Mouse (Mus musculus): ENCODE data around the gene S100a1. TPM values are rescaled to one million over a fixed set of nuclear protein-coding genes. Genes with fewer than 3 reads are reported as not detected.

S100a1 gene
- 10 to 100 TPM; 91.9 to 92.5 TPM for total RNA-seq (2021)
- long read RNA-seq, experiment 1, transcript S100a1-201 (3 exons, 677 nt), result major isoform, 36 of 44 reads
- long read RNA-seq, experiment 1, partial matches to known transcripts, result 0 of 44 reads
- long read RNA-seq, experiment 1, other reads (novel, unspliced or antisense), result 8 of 44 reads
- long read RNA-seq, experiment 2, transcript S100a1-201 (3 exons, 677 nt), result major isoform, 85 of 94 reads
- long read RNA-seq, experiment 2, partial matches to known transcripts, result 2 of 94 reads
- long read RNA-seq, experiment 2, other reads (novel, unspliced or antisense), result 6 of 94 reads

GRCm38 (mm10) chr3:90513796-90514590, at the start of gene S100a1, which contains the start of gene S100a13:
Gene S100a1, minus strand, starts transcription at chr3:90514392.
Gene S100a13, plus strand, starts transcription at chr3:90514435.
- peak; percentile 37 to 55 for DNase-seq (ENCODE audit: low spot score in 2 of 2)

GRCm38 (mm10) chr3:90560008-90560628, 45.9 kb upstream of the S100a1 start, which contains the start of gene S100a3:
Gene S100a3, plus strand, starts transcription at chr3:90560578.
- no peak for DNase-seq (ENCODE audit: low spot score in 2 of 2)

GRCm38 (mm10) chr3:90555954-90556353, 41.8 kb upstream of the S100a1 start:
- peak in 1 of 2 experiments; percentile 84 for DNase-seq (ENCODE audit: low spot score in 2 of 2)

- DNase-seq (ENCODE audit: low spot score in 2 of 2), result no peak
Measured at GRCm38 (mm10) chr3:90552231-90552630, 38.0 kb upstream of the S100a1 start.

GRCm38 (mm10) chr3:90550421-90550790, 36.2 kb upstream of the S100a1 start:
- DNase-seq (ENCODE audit: low spot score in 2 of 2), result no peak

GRCm38 (mm10) chr3:90549676-90550420, 35.7 kb upstream of the S100a1 start:
- no peak for DNase-seq (ENCODE audit: low spot score in 2 of 2)

GRCm38 (mm10) chr3:90540904-90541303, 26.7 kb upstream of the S100a1 start:
- DNase-seq (ENCODE audit: low spot score in 2 of 2), result peak in 1 of 2 experiments; percentile 50

GRCm38 (mm10) chr3:90537905-90538296, 23.7 kb upstream of the S100a1 start:
- DNase-seq (ENCODE audit: low spot score in 2 of 2), result no peak

- peak in 1 of 2 experiments; percentile 55 for DNase-seq (ENCODE audit: low spot score in 2 of 2)
Measured at GRCm38 (mm10) chr3:90537141-90537904, 23.1 kb upstream of the S100a1 start, which contains the start of gene S100a16. Gene S100a16, plus strand, starts transcription at chr3:90537254.

- no peak for DNase-seq (ENCODE audit: low spot score in 2 of 2)
Measured at GRCm38 (mm10) chr3:90535446-90535845, 21.3 kb upstream of the S100a1 start.

- no peak for DNase-seq (ENCODE audit: low spot score in 2 of 2)
Measured at GRCm38 (mm10) chr3:90531713-90532112, 17.5 kb upstream of the S100a1 start.

GRCm38 (mm10) chr3:90527291-90527873, 13.2 kb upstream of the S100a1 start:
- DNase-seq (ENCODE audit: low spot score in 2 of 2), result no peak

- DNase-seq (ENCODE audit: low spot score in 2 of 2), result no peak
Measured at GRCm38 (mm10) chr3:90526580-90526979, 12.4 kb upstream of the S100a1 start, which contains the start of gene S100a14. Gene S100a14, plus strand, starts transcription at chr3:90526856.

- no peak for DNase-seq (ENCODE audit: low spot score in 2 of 2)
Measured at GRCm38 (mm10) chr3:90526076-90526475, 11.9 kb upstream of the S100a1 start.

- DNase-seq (ENCODE audit: low spot score in 2 of 2), result peak in 1 of 2 experiments; percentile 81
Measured at GRCm38 (mm10) chr3:90525421-90525820, 11.2 kb upstream of the S100a1 start.

- DNase-seq (ENCODE audit: low spot score in 2 of 2), result no peak
Measured at GRCm38 (mm10) chr3:90517711-90518110, 3.5 kb upstream of the S100a1 start.

GRCm38 (mm10) chr3:90515789-90516188, 1.6 kb upstream of the S100a1 start:
- DNase-seq (ENCODE audit: low spot score in 2 of 2), result no peak

- no peak for DNase-seq (ENCODE audit: low spot score in 2 of 2)
Measured at GRCm38 (mm10) chr3:90515242-90515641, 1.1 kb upstream of the S100a1 start.

- DNase-seq (ENCODE audit: low spot score in 2 of 2), result no peak
Measured at GRCm38 (mm10) chr3:90514691-90515090, 499 bp upstream of the S100a1 start.

All from layer of hippocampus, postnatal 14 days (tissue).